Mouse (Mus musculus): ENCODE measurements at regions not wholly inside any gene's neighbourhood (a gene's known extent, or its start where the extent isn't known, plus 50 kb on each side); places are given as distances from the start of the nearest gene placed in this dataset.

DNA sequence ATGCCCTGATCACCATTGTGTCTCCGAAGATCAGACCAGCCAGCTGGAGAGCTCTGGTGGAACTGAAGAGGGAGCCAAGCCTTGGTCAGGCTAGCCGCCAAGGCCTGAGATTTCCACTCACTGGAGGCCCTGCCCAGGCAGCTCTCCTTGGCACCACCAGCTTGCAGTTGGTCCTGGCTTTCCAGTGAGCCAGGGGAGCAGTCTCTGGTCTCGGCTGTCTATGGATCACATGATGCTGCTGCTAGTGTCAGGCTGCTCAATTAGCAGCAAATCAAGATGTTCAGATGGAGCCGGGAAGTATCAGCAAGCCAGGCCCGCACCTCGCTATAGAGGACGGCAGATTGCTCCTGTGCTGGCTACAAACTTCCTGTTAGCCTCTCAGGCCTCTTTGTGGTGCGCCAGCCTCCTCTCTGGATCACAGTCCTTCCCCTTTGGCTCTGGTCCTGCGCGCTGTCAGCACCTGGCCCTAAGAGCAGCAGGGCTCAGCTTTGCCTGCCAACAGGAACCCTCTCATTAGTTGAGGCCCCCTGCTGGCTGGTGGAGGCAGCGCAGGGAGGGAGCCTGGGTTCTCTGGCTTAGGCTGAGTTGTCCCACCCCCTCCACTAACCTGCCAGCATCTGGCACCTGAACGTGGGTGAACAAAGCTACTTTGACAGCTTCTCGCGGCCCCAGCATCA is 174.8 kb upstream of the Ntm start:
- H3K36me3 ChIP-seq = no peaks in the 10 kb centered on the region
- peak; percentile 91 for DNase-seq (ENCODE audit: low spot score)
- H3K4me3 ChIP-seq = peak overlapping the region; percentile 31
- H3K4me1 ChIP-seq = peaks cover 8% of the 10 kb centered on the region
- peak overlapping the region; percentile 67 for H3K27ac ChIP-seq
- peaks cover 9% of the 10 kb centered on the region; the same call in 1 of the 2 replicates for H3K27me3 ChIP-seq (ENCODE audit: low read depth, poor library complexity, severe bottlenecking)
- no peaks in the 10 kb centered on the region for H3K9me3 ChIP-seq (replicated peaks)
- WGBS = 28% methylated on average over 14 of the region's 14 CpGs

DNA sequence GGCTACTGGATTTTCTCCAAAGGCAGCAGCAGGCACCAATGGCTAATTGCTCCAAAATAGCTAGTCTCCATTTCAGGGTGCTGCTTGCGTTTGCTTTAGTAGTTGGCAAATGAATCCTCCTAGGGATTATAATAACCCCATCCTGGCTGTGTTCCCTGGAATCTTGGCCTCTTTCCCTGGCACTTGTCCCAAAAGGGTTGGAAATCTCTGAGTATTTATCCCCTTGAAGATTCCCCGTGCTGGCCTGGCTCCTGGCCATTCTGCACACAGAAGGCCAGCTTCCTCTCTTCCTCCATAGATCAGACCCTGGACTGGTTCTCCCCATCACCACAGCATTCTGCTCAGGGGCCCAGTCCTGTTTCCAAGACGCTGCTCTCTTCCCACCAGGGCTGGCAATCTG is 177.2 kb upstream of the Ntm start:
- DNase-seq (ENCODE audit: low spot score) = no peak
- H3K4me3 ChIP-seq = no peak overlapping the region

DNA sequence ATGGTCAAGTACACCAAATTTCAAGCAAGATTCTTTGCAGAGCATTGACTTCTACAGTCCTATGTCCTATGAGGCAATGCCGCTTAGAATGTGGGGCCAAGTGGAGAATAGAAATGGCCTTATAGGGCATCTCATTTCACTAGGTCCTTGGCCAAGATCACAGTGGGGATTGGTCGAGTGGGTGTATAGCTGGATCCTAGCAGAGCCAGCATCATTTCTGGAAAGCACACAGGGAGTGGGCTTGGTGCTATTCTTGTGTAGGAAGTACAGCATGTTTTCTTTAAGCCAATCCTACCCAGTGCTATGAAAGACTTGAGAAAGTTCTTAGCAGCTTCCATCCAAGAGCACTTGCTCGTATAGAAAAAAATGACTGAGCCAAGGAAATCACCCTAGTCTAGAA is 178.2 kb upstream of the Ntm start:
- Histone ChIP-seq H3K36me3 (no peaks in the 10 kb centered on the region), H3K4me1 (peaks cover 8% of the 10 kb centered on the region), H3K27ac (no peak overlapping the region), H3K4me3 (no peak overlapping the region), H3K9me3 (replicated peaks) (no peaks in the 10 kb centered on the region), H3K27me3 (ENCODE audit: low read depth, poor library complexity, severe bottlenecking) (peaks cover 9% of the 10 kb centered on the region; the same call in 1 of the 2 replicates)
- DNase-seq (ENCODE audit: low spot score) = no peak
- 79% methylated on average over 3 of the region's 3 CpGs for WGBS

More for the DNA sequence above, 177.2 kb upstream of the Ntm start:
- peaks cover 9% of the 10 kb centered on the region; the same call in 1 of the 2 replicates for H3K27me3 ChIP-seq (ENCODE audit: low read depth, poor library complexity, severe bottlenecking)
- H3K4me1 ChIP-seq = peaks cover 8% of the 10 kb centered on the region
- H3K9me3 ChIP-seq (replicated peaks) = no peaks in the 10 kb centered on the region
- 83% methylated on average over 3 of the region's 3 CpGs for WGBS
- H3K27ac ChIP-seq = no peak overlapping the region
- no peaks in the 10 kb centered on the region for H3K36me3 ChIP-seq

DNA sequence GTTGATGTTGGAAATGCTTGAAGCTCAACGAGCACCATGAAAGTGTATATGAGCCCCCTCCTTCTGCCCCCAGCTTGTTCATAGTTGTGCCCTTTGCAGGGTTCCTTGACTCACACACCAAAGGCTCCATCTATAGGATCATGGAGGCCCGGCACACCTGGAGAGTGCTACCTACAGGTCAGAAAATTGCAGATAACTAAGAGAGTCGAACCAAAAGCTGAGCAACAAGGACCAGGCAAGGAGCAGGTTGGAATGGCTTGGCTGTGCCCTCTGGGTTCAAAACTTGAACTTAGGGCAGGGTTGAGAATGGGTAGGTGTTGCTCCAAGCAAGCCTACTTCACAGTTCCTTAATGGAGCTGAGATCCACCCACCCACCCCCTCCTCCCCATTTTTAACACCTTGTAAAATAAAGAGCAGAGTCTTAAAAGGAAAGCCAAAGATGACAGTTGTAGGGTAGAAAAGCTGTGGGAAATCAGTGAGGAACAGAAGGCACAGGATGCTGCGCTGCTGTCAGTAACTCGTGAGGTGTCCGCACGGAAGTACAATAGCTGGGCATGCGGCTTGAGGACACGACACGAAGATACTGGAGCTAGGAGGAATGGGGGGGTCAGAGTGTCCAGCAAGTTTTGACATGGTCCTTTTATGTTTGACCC is 180.0 kb upstream of the Ntm start:
- Histone ChIP-seq H3K36me3 (no peaks in the 10 kb centered on the region), H3K4me1 (peaks cover 2% of the 10 kb centered on the region), H3K27ac (no peak overlapping the region), H3K4me3 (no peak overlapping the region), H3K27me3 (ENCODE audit: low read depth, poor library complexity, severe bottlenecking) (0 out of 2 replicates have a peak, but pooled peaks cover 9% of the 10 kb centered on the region), H3K9me3 (replicated peaks) (no peaks in the 10 kb centered on the region)
- 88% methylated on average over 10 of the region's 10 CpGs for WGBS
- no peak for DNase-seq (ENCODE audit: low spot score)

DNA sequence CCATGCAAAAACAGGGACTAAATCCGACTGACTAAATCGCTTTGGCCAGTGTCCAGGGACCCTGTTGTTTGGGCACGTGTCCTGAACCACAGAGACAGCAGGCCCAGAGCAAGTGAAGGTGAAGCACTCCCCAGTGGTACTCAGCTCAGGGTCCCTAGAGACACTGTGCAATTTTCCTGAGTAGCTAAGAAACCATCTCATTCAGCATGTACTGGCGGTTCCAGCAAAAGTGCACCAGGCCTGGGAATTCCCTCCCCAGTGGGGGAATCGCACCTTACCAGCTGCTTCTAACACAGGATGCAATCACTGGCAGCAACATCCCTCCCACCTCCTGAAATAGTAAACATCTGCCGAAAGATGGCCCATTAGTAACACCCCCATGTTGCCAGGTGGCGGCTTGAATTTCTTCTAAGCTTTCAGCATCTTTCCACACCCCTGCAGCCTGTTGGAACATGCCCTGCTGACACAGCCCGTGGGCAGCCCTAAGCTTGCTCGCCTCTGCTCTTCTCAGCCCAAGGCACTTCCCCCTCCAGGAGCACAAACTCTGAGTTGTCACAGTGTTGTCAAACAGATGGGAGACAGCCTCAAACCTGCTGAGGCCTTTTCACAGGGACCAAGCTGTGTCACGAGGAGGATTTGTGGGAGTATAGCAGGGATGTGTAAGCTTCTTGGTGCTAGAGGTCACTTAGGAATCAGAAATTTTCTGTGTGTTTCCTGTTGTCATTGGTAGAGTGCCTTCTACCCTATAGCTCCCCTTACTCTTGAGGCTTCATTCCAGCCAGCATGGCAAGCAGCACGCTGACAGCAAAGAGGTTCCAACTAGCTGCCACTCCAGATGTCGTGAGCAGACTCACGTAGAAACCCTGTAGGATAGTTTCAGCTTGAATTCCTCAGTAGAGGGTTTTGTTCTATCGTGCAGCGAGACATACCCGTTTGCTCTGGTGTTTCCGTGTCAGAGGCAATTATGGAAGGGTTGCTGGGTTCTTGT is 186.8 kb upstream of the Ntm start:
- H3K9me3 ChIP-seq (replicated peaks) = no peaks in the 10 kb centered on the region

DNA sequence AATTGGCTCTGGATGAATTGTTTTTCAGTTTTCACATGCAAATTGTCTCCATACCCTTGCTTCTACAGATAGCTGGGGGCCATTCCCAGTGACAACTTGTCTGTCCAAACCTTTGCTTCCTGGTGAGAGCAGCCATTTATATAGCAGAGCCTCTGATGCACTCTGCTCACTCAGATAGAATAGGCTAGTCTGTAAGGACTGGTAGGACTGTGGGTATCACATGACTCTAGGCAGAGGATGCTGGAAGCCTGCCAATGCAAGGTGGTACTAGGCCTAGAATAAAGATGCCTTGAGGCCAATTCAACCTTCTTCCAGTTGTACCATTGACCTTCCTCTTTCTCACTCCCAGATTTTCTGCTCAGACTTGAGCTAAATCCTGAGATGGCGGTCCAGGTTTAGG is 188.2 kb upstream of the Ntm start:
- Histone ChIP-seq H3K27me3 (ENCODE audit: low read depth, poor library complexity, severe bottlenecking) (no peaks in the 10 kb centered on the region), H3K27ac (no peak overlapping the region), H3K36me3 (no peaks in the 10 kb centered on the region), H3K4me3 (no peak overlapping the region), H3K4me1 (peaks cover 15% of the 10 kb centered on the region), H3K9me3 (replicated peaks) (no peaks in the 10 kb centered on the region)
- DNase-seq (ENCODE audit: low spot score) = no peak
- 94% methylated on average over 1 of the region's 1 CpGs for WGBS

More for the DNA sequence above, 186.8 kb upstream of the Ntm start:
- no peak overlapping the region for H3K4me3 ChIP-seq
- no peaks in the 10 kb centered on the region for H3K27me3 ChIP-seq (ENCODE audit: low read depth, poor library complexity, severe bottlenecking)
- no peak overlapping the region for H3K27ac ChIP-seq
- no peaks in the 10 kb centered on the region for H3K36me3 ChIP-seq
- H3K4me1 ChIP-seq = peaks cover 15% of the 10 kb centered on the region
- DNase-seq (ENCODE audit: low spot score) = peak; percentile 46
- 30% methylated on average over 17 of the region's 17 CpGs for WGBS

DNA sequence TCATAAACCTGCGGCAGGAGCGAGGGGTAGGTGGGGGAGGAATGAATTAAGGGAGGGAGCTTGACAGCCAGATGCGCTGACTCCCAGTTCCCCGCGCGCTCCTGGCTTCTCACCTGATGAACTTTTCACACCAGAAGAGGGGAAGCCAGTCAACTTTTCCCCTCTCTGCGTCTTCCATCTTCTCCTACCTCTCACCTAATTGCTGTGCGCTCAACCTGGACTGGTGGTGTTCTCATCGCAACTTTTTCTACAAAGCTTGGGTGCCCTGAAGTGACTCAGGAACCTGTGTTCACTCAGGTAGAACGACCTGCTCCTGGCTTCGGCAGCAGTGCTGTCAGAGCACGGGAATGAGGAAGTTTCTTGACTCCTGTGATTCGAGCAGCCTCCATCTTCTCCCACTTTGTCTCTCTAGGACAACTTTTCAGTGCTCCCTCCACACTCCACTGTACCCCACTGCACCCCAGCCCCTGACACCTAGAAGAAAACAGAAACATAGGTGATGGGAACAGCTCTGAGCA is 203.4 kb upstream of the Ntm start:
- WGBS = 74% methylated on average over 13 of the region's 13 CpGs
- H3K4me1 ChIP-seq = peaks cover 16% of the 10 kb centered on the region
- H3K9me3 ChIP-seq (replicated peaks) = no peaks in the 10 kb centered on the region
- 0 out of 2 replicates have a peak overlapping the region, but pooled peaks have one; percentile 3 for H3K27ac ChIP-seq
- no peaks in the 10 kb centered on the region for H3K36me3 ChIP-seq
- H3K4me3 ChIP-seq = no peak overlapping the region
- no peak for DNase-seq (ENCODE audit: low spot score)
- no peaks in the 10 kb centered on the region for H3K27me3 ChIP-seq (ENCODE audit: low read depth, poor library complexity, severe bottlenecking)

DNA sequence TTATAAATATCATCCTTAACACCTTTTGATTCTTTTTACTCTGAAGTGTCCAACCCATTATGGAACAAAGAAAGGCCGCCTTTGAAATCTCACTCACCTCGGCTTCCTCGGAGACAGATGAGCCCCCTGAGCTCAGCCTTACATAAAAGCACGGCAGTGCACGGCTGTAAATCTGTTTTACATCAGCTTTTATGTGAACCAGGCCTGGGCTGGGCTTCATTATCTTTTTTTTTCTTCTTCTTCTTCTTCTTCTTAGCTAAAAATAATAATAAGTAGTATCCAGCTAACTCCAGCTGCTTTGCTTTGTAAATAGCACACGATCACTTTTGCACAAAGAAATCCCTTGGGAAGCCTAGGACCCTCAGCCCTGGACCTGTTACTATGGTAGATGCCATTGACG is 204.3 kb upstream of the Ntm start:
- WGBS = 18% methylated on average over 7 of the region's 7 CpGs
- peak; percentile 35 for DNase-seq (ENCODE audit: low spot score)
- Histone ChIP-seq H3K4me3 (no peak overlapping the region), H3K36me3 (no peaks in the 10 kb centered on the region), H3K27ac (no peak overlapping the region), H3K4me1 (peaks cover 16% of the 10 kb centered on the region), H3K27me3 (ENCODE audit: low read depth, poor library complexity, severe bottlenecking) (no peaks in the 10 kb centered on the region), H3K9me3 (replicated peaks) (no peaks in the 10 kb centered on the region)

DNA sequence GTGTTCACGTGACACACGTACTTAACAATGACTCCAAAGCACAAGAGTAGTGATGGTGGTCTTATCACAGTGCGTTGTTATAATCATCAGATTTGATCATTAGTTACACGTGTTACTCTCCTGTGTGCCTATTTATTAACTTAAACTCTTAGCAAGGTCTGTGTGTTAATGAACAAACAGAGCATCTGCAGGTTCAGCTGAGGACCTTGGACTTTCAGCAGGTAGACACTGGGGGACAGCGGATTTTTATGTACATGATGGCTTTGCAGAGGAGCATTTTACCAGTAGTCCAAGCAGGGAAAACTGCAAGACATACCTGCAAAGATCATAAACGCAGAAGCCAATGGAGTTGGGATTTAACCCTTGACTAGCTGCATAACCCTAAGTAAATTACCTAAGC is 211.7 kb upstream of the Ntm start:
- H3K27me3 ChIP-seq (ENCODE audit: low read depth, poor library complexity, severe bottlenecking) = no peaks in the 10 kb centered on the region

DNA sequence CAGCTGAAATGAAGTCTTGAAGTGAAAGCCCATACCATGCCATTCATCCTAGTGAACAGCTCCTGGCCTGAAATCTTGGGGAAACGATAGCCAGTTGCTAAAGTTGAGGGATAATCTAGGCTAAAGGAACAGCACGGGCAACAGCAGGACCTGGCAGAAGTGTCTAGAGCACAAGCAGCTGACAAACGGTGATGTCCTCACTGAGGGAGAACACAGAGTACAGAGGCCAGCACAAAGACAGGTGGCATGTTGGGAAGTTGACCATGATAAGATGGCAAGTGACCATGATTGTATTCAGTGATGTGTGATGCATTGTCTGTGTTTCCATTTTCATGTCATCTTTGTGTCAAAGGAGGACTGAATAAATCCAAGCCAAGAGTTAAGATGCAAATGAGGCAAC is 212.4 kb upstream of the Ntm start:
- 82% methylated on average over 3 of the region's 3 CpGs for WGBS
- H3K27ac ChIP-seq = no peak overlapping the region
- no peaks in the 10 kb centered on the region for H3K36me3 ChIP-seq
- 0 out of 2 replicates have a peak, but pooled peaks cover 3% of the 10 kb centered on the region for H3K4me1 ChIP-seq
- no peak for DNase-seq (ENCODE audit: low spot score)
- no peaks in the 10 kb centered on the region for H3K9me3 ChIP-seq (replicated peaks)
- H3K4me3 ChIP-seq = no peak overlapping the region
- no peaks in the 10 kb centered on the region for H3K27me3 ChIP-seq (ENCODE audit: low read depth, poor library complexity, severe bottlenecking)

More for the DNA sequence above, 211.7 kb upstream of the Ntm start:
- no peak overlapping the region for H3K4me3 ChIP-seq
- H3K4me1 ChIP-seq = 0 out of 2 replicates have a peak, but pooled peaks cover 3% of the 10 kb centered on the region
- no peak overlapping the region for H3K27ac ChIP-seq
- no peaks in the 10 kb centered on the region for H3K36me3 ChIP-seq
- no peaks in the 10 kb centered on the region for H3K9me3 ChIP-seq (replicated peaks)
- DNase-seq (ENCODE audit: low spot score) = no peak
- WGBS = 91% methylated on average over 6 of the region's 6 CpGs

DNA sequence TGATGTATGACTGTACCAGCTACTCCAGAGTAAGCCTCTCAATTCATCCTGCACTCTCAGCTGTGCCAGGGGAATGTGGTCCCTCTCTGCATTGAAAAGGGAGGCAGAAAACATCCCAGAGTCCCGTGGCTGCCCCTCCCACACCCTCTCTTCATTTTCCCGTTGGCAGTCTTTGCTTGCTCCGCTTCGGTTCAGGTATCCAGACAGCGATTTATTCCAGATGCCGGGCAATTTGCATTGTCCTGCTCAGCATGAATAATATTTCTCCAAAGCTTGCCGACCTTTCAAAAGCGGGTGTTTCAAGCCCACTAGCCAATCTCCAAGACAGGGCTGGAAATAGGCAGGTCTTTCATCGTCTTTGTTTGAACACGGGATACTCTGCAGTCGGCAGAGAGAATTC is 220.5 kb upstream of the Ntm start:
- H3K27ac ChIP-seq = no peak overlapping the region

DNA sequence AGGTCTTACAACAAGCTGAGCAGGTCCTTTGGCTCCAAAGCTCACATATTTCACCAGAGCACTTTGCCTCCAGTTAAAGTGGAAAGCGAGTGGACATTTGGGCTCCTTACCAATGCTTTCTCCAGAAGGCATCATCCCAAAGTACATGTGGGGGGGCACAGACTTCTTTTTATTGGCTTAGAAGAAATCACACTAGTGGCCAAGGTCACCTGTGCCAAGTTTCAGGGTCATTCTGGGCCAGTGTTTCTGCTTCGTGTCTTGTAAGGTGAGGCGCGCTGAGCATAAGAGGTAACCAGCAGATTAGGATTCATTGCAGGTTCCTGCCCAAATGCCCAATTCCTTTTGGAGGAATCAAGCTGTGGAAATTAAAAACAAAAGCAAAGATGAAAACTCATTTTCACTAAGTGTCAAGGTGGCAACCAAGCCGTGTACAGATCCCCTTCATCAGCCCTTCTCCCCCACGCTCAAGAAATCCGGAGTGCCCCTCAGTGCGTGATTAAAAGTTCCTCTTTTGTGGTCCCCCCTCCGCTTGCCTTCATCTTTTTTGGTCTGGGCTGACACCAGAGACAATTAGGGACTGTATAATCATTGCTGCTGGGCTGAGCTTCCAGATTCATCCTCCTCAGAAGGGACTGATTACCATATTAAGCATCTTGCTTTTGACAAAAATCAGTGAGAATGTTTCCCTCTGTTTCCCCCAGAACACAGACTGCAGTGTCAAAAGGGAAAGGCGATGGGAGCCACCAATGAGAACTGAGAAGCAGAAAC is 222.2 kb upstream of the Ntm start:
- Histone ChIP-seq H3K36me3 (no peaks in the 10 kb centered on the region), H3K4me1 (no peaks in the 10 kb centered on the region), H3K27me3 (ENCODE audit: low read depth, poor library complexity, severe bottlenecking) (no peaks in the 10 kb centered on the region), H3K9me3 (replicated peaks) (no peaks in the 10 kb centered on the region), H3K27ac (no peak overlapping the region), H3K4me3 (no peak overlapping the region)
- WGBS = 95% methylated on average over 10 of the region's 10 CpGs
- DNase-seq (ENCODE audit: low spot score) = no peak

More for the DNA sequence above, 220.5 kb upstream of the Ntm start:
- Histone ChIP-seq H3K9me3 (replicated peaks) (no peaks in the 10 kb centered on the region), H3K4me3 (no peak overlapping the region), H3K27me3 (ENCODE audit: low read depth, poor library complexity, severe bottlenecking) (no peaks in the 10 kb centered on the region), H3K36me3 (no peaks in the 10 kb centered on the region), H3K4me1 (no peaks in the 10 kb centered on the region)
- no peak for DNase-seq (ENCODE audit: low spot score)
- 83% methylated on average over 11 of the region's 11 CpGs for WGBS
